In the genomic region with DNA sequence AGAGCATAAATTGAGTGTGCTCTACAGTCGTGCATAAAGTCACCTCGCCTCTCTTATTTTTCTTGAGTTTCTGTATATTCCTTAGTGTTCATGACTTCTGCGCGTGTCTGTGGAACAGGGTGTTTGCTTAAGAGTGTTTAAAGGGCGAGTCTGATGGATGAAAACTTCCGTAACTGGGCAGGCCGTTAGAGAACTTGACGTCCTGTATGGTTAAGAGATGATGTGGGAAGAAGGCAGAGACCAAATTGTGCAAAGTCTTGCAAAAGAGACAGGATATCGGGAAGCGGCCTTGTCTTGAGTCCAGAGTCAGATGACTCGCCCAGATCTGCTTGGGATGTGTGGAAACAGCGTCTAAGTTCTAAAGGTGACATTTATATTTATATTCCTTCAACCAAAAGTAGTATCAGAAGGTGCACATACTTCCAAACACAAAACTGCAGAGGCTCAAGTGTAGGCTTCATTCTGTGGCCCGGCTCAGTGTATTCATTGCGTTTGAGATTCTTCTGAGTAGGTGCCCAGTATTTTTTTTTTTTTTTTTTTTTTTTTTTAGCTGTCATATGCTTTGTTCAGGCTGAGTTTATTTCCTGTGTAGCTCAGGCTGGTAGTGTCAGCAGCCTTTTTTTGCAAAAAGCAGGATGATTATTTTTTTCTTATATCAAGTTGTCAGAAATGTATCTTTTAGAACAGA, we compare ENCODE assay signal across 8 mouse cellular contexts. TPM values are rescaled to one million over a fixed set of nuclear protein-coding genes. Genes with fewer than 3 reads are reported as not detected.
DNase-seq lines count a peak whose midpoint lies in the region; ATAC-seq and TF ChIP-seq lines count a peak whose summit lies in the region.

No protein-coding gene starts in this region.

- no peaks in the 10 kb centered on the region for H3K9me3 ChIP-seq in forebrain, embryonic 11.5 days (ENCODE audit: control insufficient read depth, low read length)
- no peaks in the 10 kb centered on the region for H3K9me3 ChIP-seq in hindbrain, embryonic 14.5 days (ENCODE audit: control insufficient read depth, low read length)
- no peaks in the 10 kb centered on the region for H3K9me3 ChIP-seq in liver, embryonic 14.5 days (ENCODE audit: control insufficient read depth, low read length)
- no peaks in the 10 kb centered on the region for H3K9me3 ChIP-seq in neural tube, embryonic 13.5 days

- DNase-seq in adrenal gland, adult (ENCODE audit: inconsistent age in 2 of 2, low spot score in 1 of 2) = peak; percentile 39 to 84
- DNase-seq in adrenal gland, postnatal 25 days = no peak
- peak; percentile 10 for DNase-seq in ES-CJ7 (ENCODE audit: low read depth, low spot score)
- DNase-seq in forebrain, embryonic 11.5 days (ENCODE audit: low spot score) = no peak
- no peak for DNase-seq in hindbrain, embryonic 14.5 days (ENCODE audit: low spot score)
- peak in 1 of 3 experiments; percentile 7 for DNase-seq in liver, embryonic 14.5 days (ENCODE audit: low read depth in 3 of 3, low spot score in 3 of 3)
- no peak for DNase-seq in urinary bladder, postnatal 25 days (ENCODE audit: low spot score)

- WGBS in forebrain, embryonic 11.5 days = 25% methylated on average over 14 of the region's 14 CpGs
- WGBS in hindbrain, embryonic 14.5 days = 17% methylated on average over 14 of the region's 14 CpGs
- 21% methylated on average over 14 of the region's 14 CpGs for WGBS in liver, embryonic 14.5 days (ENCODE audit: insufficient replicate concordance)
- WGBS in neural tube, embryonic 13.5 days = 18% methylated on average over 14 of the region's 14 CpGs

- ATAC-seq in forebrain, embryonic 11.5 days (replicated peaks; ENCODE audit: low FRiP score) = no peak
- no peak for ATAC-seq in hindbrain, embryonic 14.5 days (ENCODE audit: low FRiP score)
- ATAC-seq in liver, embryonic 14.5 days (ENCODE audit: insufficient read depth) = no peak
- ATAC-seq in neural tube, embryonic 13.5 days (ENCODE audit: low read depth) = no peak

- H3K4me2 ChIP-seq in forebrain, embryonic 11.5 days (ENCODE audit: low read depth, low read length, severe bottlenecking) = peak overlapping the region; percentile 57
- peak overlapping the region; percentile 78 for H3K4me2 ChIP-seq in hindbrain, embryonic 14.5 days (replicated peaks)
- peak overlapping the region; percentile 68 for H3K4me2 ChIP-seq in liver, embryonic 14.5 days (ENCODE audit: low read depth)
- H3K4me2 ChIP-seq in neural tube, embryonic 13.5 days = peak overlapping the region; percentile 78

- peak overlapping the region; percentile 94 for H3K27ac ChIP-seq in forebrain, embryonic 11.5 days (ENCODE audit: low read depth, low read length)
- peak overlapping the region; percentile 90 for H3K27ac ChIP-seq in hindbrain, embryonic 14.5 days
- H3K27ac ChIP-seq in liver, embryonic 14.5 days = peak overlapping the region; percentile 87; the same call in 1 of the 2 replicates
- H3K27ac ChIP-seq in neural tube, embryonic 13.5 days (replicated peaks) = peak overlapping the region; percentile 92

- no peaks in the 10 kb centered on the region for H3K27me3 ChIP-seq in forebrain, embryonic 11.5 days (ENCODE audit: control insufficient read depth, insufficient read depth, low read length)
- H3K27me3 ChIP-seq in hindbrain, embryonic 14.5 days (ENCODE audit: control insufficient read depth, insufficient read depth, low read length) = no peaks in the 10 kb centered on the region
- H3K27me3 ChIP-seq in liver, embryonic 14.5 days (ENCODE audit: control insufficient read depth, insufficient read depth, low read length) = no peaks in the 10 kb centered on the region; the same call in 1 of the 2 replicates
- no peaks in the 10 kb centered on the region for H3K27me3 ChIP-seq in neural tube, embryonic 13.5 days

- TF ChIP-seq EP300 in liver, embryonic 14.5 days (IDR thresholded peaks at IDR 0.05; ENCODE audit: low read depth) = no peak

- H3K9ac ChIP-seq in forebrain, embryonic 11.5 days (ENCODE audit: low read length) = peak overlapping the region; percentile 84
- H3K9ac ChIP-seq in hindbrain, embryonic 14.5 days = peak overlapping the region; percentile 89
- peak overlapping the region; percentile 76 for H3K9ac ChIP-seq in liver, embryonic 14.5 days (replicated peaks)
- H3K9ac ChIP-seq in neural tube, embryonic 13.5 days = peak overlapping the region; percentile 86

- H3K4me1 ChIP-seq in forebrain, embryonic 11.5 days (replicated peaks; ENCODE audit: control insufficient read depth, insufficient read depth, low read length) = no peaks in the 10 kb centered on the region
- H3K4me1 ChIP-seq in hindbrain, embryonic 14.5 days (replicated peaks; ENCODE audit: control insufficient read depth, insufficient read depth, low read length) = peaks cover 16% of the 10 kb centered on the region; the same call in 1 of the 2 replicates
- H3K4me1 ChIP-seq in liver, embryonic 14.5 days (replicated peaks; ENCODE audit: control insufficient read depth in 2 of 2, insufficient read depth in 2 of 2, low read length in 1 of 2) = peaks cover 2 to 12% of the 10 kb centered on the region in 2 experiments
- H3K4me1 ChIP-seq in neural tube, embryonic 13.5 days (replicated peaks) = peaks cover 35% of the 10 kb centered on the region

- no peaks in the 10 kb centered on the region for H3K36me3 ChIP-seq in forebrain, embryonic 11.5 days (ENCODE audit: control insufficient read depth, insufficient read depth, low read length)
- peaks cover 7% of the 10 kb centered on the region for H3K36me3 ChIP-seq in hindbrain, embryonic 14.5 days (replicated peaks; ENCODE audit: control insufficient read depth, insufficient read depth)
- no peaks in the 10 kb centered on the region for H3K36me3 ChIP-seq in liver, embryonic 14.5 days (replicated peaks; ENCODE audit: control insufficient read depth, insufficient read depth, low read depth)
- 0 out of 2 replicates have a peak, but pooled peaks cover 6% of the 10 kb centered on the region for H3K36me3 ChIP-seq in neural tube, embryonic 13.5 days

- H3K4me3 ChIP-seq in forebrain, embryonic 11.5 days (ENCODE audit: low read depth, low read length) = peak overlapping the region; percentile 80
- H3K4me3 ChIP-seq in hindbrain, embryonic 14.5 days (replicated peaks; ENCODE audit: low read length) = peak overlapping the region; percentile 81
- H3K4me3 ChIP-seq in liver, embryonic 14.5 days (ENCODE audit: insufficient read depth in 1 of 2, low read depth in 2 of 2, low read length in 2 of 2) = peak overlapping the region; percentile 84 to 93
- peak overlapping the region; percentile 69 for H3K4me3 ChIP-seq in neural tube, embryonic 13.5 days

- no peak for TF ChIP-seq CTCF in liver, embryonic 14.5 days (IDR thresholded peaks at IDR 0.05; ENCODE audit: low read depth)

RNA-seq across cellular contexts. Expression of a gene that starts 1.2 kb away (rescaled TPM):
- 45.8 and 55.4 TPM in 2 replicates for total RNA-seq in adrenal gland, postnatal 25 days (2021)
- polyA plus RNA-seq in forebrain, embryonic 11.5 days (2014; fragmentation: Nextera tagmentation; extraction: Ambion mirVana) = 21.9 and 24.2 TPM in 2 replicates
- 35.6 and 35.9 TPM in 2 replicates for polyA plus RNA-seq in hindbrain, embryonic 14.5 days (2014; fragmentation: Nextera tagmentation; extraction: Ambion mirVana)
- polyA plus RNA-seq in liver, embryonic 14.5 days (2012; rRNA removed) = 3.0 and 4.2 TPM in 2 replicates
- 6.7 and 7.6 TPM in 2 replicates for polyA plus RNA-seq in liver, embryonic 14.5 days (2014; fragmentation: Nextera tagmentation; extraction: Ambion mirVana)
- 35.6 and 37.4 TPM in 2 replicates for polyA plus RNA-seq in neural tube, embryonic 13.5 days (2015; fragmentation: Nextera tagmentation; extraction: Ambion mirVana)

RNA-seq across cellular contexts. Expression of a gene that starts 43.7 kb away (rescaled TPM):
- 2.2 and 3.6 TPM in 2 replicates for total RNA-seq in adrenal gland, postnatal 25 days (2021)
- polyA plus RNA-seq in forebrain, embryonic 11.5 days (2014; fragmentation: Nextera tagmentation; extraction: Ambion mirVana) = 2.2 and 2.9 TPM in 2 replicates
- polyA plus RNA-seq in hindbrain, embryonic 14.5 days (2014; fragmentation: Nextera tagmentation; extraction: Ambion mirVana) = 2.6 and 2.8 TPM in 2 replicates
- polyA plus RNA-seq in liver, embryonic 14.5 days (2012; rRNA removed) = 0.15 and 0.17 TPM in 2 replicates
- 0.33 TPM in 2 replicates for polyA plus RNA-seq in liver, embryonic 14.5 days (2014; fragmentation: Nextera tagmentation; extraction: Ambion mirVana)
- 1.9 and 2.7 TPM in 2 replicates for polyA plus RNA-seq in neural tube, embryonic 13.5 days (2015; fragmentation: Nextera tagmentation; extraction: Ambion mirVana)

Comparison
In these comparisons a context has a peak if more than half of its experiments do, and no peak if none do; other contexts are left out.
1. DNase-seq: peak in adrenal gland, adult (2 of 2) and ES-CJ7 (single experiment); none in adrenal gland, postnatal 25 days (single experiment), forebrain, embryonic 11.5 days (single experiment), hindbrain, embryonic 14.5 days (single experiment) and urinary bladder, postnatal 25 days (single experiment).
2. Peak in every context shown above with its lines, with median percentiles within 50 percentile points of each other: H3K27ac ChIP-seq, H3K4me2 ChIP-seq, H3K4me3 ChIP-seq and H3K9ac ChIP-seq.